Mouse (Mus musculus): ENCODE results near the gene Rnase13.
"Not testable (repeated sequence)": the region's sequence is repeated elsewhere in the genome, so short reads cannot be mapped to it uniquely, and the experiment has no call there.

Rnase13 gene

DNA sequence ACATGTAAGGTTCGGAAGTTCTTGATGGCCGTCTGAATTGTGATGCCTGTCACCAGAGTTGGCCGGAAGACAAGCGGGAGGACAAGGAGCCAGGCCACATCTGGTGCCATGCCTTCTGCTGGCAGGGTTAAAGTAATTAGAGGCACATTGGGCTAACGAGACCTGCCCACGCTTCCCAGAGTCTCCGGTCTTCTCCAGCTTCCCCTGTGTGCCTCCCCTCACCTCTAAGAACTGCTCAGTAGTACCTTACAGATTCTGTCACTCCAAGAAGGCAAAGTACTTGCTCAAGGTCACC is at the start of gene Rnase13:
Gene Rnase13, minus strand, starts transcription at position 203 of the 295 bp plus-strand sequence.
- no peak for DNase-seq

DNA sequence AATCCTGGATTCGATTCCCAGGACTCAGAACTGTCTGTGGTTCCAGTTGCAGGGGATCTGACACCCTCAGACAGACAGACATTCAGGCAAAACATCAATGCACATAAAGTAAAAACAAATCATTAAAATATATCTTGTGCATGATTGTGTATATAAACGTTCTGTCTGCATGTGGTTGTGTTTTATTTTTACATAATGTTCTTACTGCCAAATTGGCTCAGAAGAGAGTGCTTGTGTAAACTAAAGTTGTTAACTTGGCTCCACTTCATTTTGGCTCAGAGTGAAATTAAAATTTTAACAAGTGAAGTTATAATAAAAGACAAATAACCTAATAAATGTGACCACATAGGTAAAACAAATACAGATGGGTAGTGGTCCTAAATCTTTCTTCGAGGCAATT is 44.8 kb upstream of the Rnase13 start:
- no peak for DNase-seq

DNA sequence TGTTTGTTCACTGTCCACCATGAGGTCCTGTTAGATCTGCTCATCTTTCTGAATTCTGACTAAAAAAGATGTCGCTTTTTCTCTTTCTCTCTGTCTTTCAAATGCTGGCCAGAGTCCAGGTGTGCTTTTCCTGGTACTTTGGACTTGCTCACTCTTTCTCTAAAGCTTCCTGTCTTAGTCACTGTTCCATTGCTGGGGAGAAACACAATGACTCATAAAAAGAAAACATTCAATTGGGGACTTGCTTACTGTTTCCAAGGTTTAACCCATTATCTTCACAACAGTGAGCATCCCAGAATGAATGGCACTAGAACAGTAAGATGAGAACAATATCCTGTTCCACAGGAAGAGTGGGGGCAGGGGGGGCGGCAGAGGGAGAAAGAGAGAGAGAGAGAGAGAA is 37.7 kb upstream of the Rnase13 start:
- DNase-seq, result no peak

DNA sequence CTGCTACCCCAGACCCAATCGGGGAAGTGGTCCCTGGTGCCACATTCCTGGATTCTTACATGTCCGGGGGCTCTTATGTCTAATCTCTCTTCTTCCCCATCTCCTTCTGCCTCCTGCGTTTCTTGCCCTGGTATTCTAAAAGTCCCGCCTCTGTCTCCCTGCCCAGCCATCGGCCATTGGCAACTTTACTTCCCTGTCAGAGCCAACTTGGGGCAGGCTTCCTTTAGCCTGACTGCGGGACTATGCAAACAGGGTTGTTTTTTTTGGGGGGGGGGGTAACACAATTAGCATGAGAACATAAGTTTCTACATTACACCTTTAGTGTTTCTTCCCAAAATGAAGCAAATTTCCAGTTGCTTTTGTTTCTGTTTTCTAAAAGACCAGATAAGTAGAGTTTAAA is 20.8 kb upstream of the Rnase13 start:
- DNase-seq, result no peak

DNA sequence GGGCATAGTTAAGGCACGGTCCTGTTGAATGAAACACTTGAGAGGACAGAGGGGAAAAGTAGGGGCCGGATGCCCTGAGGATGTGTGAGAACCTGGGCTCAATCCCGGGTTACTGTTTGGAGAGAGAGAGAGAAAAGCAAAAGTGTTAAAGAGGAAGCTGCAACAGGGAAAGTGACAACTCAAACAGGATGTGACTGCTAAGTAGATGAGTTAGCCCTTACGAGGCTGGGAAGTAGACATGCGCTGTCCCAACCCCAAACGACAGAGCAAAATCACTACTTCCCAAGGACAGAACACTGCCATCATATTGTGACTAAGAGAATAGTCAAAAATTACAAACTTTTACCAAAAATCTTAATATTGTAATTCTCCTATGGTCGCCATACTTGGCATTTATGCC is 19.7 kb upstream of the Rnase13 start:
- DNase-seq, result no peak

DNA sequence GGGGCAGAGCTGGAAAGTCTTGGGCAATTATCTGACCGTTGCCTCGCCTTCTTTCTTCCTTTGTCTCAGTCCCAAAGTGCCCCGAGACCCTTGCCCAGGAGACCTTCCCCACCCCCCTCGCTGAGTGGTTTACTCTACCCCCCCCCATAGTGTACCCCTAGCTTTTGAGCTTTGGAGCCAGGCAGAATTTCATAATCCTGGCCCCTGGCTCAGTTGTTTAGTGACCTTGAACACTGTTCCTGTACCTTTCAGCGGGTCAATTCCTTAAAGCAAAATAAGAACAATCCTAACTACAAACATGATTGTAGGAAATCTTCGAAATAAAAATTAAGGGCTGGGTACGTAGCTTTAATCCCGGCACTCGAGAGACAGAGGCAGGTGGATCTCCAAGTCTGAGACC is 19.0 kb upstream of the Rnase13 start:
- no peak for DNase-seq

DNA sequence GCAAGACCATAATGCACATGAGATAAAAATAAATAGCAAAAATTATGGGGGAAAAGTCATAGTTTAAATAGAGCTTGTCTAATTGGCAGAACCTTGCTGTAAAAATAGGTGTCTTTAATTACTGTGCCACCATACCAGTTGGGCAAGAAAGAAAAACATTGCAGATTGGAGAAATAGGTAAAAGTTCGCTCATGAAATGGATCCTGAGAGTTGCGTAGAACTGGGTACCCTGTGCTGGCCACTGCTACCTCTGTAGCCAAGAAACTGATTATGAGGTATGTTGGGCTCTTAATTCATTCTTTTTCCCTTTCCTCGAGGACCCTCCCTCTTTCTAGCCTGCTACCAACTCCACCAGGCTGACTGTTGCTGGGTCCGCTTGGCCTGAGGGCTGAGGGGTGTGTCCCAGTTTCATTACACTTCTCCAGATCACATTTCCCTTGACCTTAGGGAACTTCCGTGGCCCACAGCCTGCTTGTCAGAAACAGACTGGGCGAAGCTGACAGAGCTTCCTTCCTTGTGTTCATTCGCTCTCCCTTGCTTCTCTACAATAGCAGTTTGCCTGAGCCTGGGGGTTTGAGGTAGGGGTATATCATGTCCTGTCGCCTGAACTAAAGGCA is 18.5 kb upstream of the Rnase13 start:
- peak; percentile 34 for DNase-seq

DNA sequence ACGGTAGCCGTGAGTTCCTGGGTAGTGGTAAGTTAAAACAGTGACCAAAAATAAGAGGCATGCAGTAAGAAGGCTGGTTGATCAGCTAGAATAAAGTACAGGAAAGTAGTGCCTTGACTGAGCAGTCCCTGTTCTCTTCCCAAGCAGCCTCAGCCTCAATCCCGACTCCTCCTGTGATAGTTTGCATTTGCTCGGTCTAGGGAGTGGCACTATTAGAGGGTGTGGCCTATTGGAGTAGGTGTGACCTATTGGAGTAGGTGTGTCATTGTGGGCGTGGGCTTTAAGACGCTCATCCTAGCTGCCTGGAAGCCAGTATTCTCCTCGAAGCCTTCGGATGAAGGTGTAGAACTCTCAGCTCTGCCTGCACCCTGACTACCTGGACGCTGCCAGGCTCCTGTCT is 16.4 kb upstream of the Rnase13 start:
- no peak for DNase-seq

DNA sequence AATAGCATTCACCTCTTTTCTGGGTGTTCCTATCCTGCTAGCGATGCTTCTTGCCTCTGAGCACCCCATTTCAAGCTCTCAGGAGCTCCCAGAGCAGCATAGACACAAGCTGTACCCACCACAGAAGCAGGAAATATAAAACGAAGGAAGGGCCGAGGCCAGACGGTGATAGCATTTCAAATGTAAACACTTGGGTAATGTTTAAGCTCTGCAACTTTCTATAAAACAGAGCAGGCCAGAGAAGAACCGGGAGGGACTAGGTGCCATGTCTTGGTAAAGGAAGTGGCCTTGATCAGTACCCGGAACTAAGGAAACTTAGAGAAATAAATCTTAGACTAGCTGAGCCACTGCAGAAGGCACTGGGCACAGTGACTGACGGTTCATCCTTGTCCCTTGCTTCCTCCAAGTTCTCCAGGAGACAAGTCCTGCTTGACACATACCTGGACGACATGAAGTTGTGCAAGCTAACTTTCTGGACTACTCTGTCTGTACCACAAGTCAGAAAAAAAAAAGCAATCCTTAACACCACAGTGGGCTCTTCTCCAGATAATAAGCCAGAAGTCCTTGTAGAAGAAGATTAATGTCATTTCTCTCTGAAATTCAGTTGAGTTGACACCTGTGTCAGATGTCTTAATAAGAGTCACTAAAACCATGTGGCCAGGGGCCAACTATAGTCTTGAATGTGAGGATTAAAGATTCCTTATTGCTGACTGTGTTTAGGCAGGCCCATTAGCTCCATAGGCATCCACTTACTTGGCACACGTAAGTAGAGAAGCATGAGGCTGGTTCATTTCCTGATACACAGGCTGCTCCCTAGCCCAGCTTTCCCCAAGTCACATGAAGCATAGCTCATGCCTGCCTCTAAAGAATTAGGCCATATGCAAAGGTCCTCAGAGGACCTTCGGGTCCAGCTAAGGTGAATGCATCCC is 9.8 kb upstream of the Rnase13 start:
- no peak for DNase-seq

DNA sequence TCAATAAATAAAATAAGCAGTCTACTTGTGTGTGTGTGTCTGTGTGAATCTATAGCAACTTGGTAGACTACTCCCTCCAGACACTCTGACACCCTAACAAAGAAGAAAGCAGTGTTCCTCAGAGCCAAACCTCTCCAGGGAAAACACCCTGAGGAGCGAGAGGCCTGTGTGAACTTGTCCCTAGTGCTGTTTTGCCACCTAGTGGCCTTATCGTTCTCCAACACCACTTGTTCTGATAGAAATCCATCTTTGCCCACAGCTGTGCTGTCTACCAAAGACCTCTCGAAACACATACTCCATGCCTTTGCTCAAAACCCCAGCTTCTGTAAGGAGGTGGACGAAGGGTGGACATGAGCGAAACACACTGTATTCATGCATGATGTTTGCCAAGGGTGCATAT is 8.3 kb upstream of the Rnase13 start:
- peak; percentile 89 for DNase-seq

DNA sequence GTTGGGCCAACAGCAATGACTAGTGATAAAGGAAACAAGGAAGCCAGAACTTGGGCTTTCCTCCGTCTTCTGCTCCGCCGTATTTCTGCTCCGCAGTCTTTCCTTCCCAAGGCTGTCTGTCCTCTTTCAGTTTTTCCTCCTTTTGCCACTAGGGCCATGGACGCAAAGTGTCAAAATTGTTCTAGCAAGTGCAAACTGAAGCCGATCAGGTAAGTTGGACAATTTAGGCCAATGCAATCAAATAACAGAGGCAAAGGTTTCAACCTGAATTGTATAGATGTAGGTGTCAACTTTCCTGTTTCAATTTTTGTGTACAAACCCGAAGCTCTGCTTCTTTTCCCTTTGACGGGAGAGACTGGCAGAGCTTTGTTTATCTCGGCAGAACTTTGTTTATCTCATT is 7.4 kb upstream of the Rnase13 start:
- no peak for DNase-seq

DNA sequence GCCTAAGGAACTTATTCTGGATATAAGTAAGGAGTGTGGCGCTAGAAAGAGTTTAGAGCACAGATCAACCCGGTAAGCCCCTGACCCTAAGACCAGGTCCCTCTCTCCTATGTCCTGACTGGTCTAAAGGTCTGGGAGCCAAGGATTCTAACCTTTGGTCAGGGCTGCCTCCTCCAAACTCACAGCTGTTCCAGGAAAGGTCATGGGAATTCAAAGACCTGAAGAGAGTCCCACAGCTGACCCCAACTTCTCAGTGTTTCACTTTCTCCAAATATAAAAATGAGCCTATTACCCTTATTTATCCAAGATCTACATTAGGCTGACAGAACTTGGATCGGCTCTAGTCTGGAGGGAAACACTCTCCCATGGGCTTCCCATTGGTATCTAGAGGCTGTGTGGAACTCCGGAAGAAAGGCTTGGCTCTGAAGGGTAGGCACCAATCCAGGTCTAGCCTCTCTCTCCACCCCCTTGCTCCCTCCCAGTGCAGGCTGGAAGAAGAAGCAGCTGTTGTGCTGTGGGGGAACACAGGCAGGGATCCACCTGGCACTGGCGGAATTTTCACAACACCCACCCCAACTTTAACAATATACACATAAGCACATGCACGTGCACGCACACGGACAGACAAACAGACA is 6.9 kb upstream of the Rnase13 start:
- DNase-seq, result peak; percentile 88

DNA sequence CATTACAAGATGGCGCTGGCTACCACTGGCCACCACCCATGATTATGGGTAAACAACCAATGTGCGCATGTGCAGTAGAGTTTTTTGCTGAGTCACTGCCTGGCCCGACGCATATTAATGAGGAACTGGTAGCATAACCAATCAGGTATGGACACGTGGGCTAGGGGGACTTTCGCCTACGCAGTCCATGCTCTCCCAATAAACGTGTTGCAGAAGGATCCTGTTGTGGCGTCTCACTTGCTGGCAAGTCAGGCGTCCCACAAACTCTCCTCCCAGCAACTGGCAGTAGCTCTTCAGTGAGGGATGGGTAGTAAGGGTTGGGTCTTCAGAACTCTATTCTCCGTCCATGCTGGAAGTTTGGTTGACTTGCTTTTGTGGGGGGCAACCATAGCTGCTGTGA is 4.4 kb upstream of the Rnase13 start:
- DNase-seq, result not testable (repeated sequence)

DNA sequence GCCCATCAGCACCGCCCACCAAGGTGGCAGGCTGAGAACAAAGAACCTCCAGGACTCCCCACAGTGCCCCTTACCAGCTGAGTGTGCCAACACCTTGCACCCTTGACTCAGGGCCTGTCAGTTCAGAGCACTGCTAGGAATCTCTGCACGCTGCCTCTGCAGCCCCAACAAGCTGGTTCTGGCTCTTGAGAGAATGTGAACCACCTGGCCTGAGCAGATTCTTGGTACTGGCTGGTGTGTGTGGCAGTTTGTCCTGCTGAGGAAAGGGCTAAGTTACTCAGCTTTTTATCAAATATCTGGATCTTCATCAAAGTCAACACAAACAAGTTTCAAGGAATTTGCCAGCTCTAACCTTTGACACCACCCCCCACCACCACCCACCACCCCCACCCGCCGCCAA is 919 bp upstream of the Rnase13 start:
- DNase-seq, result no peak

DNA sequence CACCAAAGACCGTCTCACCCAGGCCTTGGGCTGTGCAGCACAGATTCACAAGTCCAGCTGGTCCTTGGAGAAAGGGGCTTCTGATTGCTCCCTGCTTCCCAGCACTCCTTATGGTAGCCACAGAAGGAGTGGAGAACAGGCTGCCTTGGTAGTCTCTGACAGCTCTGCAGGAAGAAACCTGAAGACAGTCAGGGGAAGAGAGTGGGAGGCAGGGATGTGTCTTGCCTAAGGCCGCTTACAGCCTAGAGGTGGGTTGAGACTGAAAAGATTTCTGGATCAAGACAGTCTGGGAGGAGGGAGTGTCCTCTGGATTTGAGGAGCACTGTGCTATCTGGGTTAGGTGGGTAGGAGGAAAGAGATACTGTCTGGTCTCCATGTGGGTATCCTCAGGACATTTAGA is 337 bp upstream of the Rnase13 start:
- DNase-seq, result no peak

DNA sequence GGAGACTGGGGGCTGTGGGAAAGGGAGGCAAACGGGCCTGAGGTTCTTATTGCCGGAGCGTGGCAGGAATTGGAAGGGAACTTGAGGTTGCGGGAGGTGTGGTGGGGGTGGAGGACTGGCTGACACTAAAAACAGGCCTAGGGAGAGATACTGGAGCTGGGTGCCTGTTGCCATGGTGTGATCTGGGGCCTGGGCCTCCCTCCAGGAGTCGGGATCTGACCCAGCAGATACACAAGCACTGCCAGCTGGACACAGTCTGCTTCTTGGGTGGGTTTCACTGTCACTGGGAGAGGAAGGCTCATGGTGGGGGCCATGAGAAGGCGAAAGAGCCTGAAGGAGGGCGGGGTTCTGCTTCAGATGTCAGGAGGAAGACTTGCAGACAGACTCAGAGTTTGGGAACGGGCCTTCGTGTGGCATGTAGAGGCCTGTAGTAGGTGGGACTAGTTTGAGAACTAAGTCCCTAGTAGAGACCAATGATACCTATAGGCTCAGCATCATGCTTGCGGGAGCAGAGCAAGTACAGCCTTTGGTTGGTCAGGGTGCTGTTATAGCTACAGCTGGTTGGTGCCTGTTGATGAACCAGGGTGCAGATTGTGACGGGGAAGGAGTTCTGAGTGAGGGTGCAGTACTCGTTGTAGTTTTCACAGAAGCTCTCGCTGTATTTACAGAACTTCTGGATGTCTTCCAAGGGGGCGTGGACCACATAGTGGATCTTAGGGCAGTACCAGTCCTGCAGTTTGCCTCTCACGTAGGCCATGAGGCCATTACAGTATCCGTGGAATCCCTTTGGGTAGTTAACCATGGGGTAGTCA is 608 bp downstream of the Rnase13 start:
- DNase-seq, result peak; percentile 85

DNA sequence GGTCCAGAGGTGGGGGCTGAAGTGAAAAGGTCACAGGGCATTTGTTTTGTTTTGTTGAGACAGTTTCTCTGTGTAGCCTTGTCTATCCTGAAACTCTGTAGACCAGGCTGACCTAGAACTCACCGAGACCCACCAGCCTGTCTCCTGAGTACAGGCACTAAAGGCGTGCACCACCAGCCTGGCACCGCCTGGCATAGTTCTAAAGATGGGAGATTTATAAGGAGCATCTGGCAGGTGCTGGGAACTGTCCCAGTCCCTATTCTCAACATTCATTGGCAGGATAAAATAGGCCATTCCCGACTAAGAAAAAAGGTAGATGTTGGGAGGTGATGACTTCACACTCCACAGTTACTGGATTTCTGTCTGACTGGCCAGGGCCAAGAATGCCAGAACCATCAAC is 3.6 kb downstream of the Rnase13 start:
- no peak for DNase-seq

DNA sequence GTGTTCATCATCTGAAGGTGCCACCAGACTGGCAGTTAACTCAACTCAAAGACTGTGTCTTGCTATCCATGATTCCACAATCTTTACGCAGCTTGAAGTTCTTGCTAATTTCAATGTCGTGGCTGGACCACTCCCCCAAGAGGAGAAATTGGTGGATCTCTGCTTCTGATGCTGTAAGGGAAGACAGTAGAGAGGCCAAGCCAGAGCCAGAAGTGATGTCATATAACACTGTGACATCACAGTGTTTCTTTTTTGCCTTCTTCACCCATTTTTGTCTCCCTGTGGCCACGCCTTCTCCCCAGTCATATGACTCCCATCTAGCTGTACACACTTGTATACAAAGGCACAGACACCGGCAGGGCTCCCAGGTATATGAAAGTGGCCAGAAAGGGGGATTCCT is 4.4 kb downstream of the Rnase13 start, which contains the start of gene Tppp2:
Gene Tppp2, plus strand, starts transcription at position 301 of the 400 bp plus-strand sequence.
- DNase-seq, result no peak

DNA sequence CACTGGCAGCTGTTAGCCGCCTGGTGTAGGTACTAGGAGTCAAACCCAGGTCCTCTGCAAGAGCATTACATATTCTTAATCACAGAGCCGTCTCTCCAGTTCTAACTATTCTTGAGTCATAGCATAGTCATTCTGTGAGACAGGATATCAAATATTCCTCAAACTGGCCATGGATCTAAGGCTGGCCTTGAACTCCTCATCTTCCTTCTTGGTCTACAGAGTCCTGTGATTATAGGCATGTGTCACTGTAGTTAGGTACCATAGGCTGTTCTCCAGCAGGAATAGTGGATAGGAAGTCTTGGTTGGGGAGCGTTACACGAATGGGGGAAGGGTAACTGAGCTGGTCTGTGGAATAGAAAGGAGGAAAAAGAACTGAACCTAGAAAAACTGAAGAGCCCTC is 6.0 kb downstream of the Rnase13 start:
- no peak for DNase-seq

DNA sequence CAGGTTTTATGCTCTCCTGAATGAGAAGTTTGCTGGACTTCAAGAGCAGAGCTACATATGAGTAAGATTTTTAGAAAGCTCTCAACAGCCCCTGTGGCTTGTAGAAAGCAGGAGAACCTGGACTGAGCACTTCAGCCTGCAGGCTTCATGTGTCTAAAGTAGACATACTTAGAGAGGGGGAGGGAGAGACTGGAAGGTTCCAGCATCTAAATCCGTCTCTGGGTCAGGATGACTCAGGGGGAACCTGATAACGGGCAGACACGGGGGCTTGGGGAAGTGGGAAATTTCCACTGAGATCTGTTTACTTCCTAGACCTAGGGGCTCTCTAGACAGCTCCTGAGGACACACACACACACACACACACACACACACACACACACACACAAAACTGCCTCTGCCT is 7.5 kb downstream of the Rnase13 start:
- peak; percentile 27 for DNase-seq

DNA sequence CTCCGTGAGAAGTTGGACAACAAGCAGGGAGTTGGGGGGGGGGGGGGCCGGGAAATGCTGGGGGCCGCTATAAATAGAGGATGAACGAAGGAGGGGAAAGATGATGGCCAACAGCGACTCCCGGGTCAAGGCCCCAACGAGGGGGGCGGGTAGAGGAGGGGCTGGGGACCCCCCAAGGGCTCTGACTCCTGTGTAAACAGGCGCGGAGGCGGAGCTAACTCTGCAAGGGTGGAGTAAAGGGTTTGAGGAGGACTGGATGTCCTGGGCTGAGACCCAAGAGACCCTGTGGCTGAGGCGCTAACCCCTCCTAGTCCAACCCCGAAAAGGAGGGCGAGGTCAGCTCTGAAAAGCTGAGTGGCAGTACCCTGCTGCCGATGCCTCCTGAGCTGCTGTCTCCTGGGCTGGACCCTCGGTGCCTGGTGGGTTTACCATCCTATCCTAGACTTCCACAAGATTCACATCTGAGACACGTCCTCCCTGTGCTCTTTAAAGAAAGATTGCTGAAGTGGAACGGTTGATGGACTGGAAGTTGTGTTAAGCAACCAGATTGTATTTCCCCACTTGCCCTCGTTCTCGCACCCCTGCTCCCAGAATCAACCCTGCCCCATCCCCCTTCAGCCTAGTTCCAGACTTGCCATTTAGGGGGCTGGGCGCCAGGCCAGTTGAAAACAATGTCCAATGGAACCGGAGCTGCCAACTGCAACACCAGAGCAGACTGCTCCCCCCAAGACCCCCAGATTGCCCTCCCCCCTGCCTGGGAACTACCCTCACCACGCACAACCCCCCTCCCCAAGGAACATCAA is 8.4 kb downstream of the Rnase13 start, which contains the start of gene Ndrg2:
Gene Ndrg2, minus strand, starts transcription at position 199 of the 803 bp plus-strand sequence.
- DNase-seq, result peak; percentile 96

Data from lung, postnatal 10 days (tissue).